Mouse (Mus musculus) CH12.LX (cell line): ENCODE results near the gene Myt1l. TPM values are rescaled to one million over a fixed set of nuclear protein-coding genes. Genes with fewer than 3 reads are reported as not detected.

Experiments
- DNase-seq: peaks from one replicate; pipeline ENCODE4 v3.0.0-alpha.2; 2013; ENCODE audit errors: extremely low read depth
- H3K27ac ChIP-seq: 2 replicates; pipeline ENCODE4 v1.5.1; 2012; ENCODE audit warnings: low read depth, mild to moderate bottlenecking, control low read depth, moderate library complexity; ENCODE audit not compliant: insufficient read depth
- H3K27me3 ChIP-seq: replicated peaks from 2 replicates; pipeline ENCODE3; 2012; ENCODE audit warnings: inconsistent platforms
- H3K36me3 ChIP-seq, 2 experiments: replicated peaks in 1 of 2; 2 replicates each; pipeline versions ENCODE3 to v1.6.1; 2012; ENCODE audit warnings: inconsistent platforms in 1 of 2, low read length in 1 of 2, mild to moderate bottlenecking in 1 of 2, mixed read lengths in 1 of 2, moderate library complexity in 1 of 2; ENCODE audit not compliant: control insufficient read depth in 1 of 2, insufficient read depth in 1 of 2
- H3K4me1 ChIP-seq, 2 experiments: 2 replicates each; pipeline ENCODE4 v1.6.1; 2012; ENCODE audit warnings: inconsistent platforms in 1 of 2, moderate library complexity in 1 of 2; ENCODE audit not compliant: insufficient read depth in 2 of 2, control insufficient read depth in 1 of 2
- H3K4me2 ChIP-seq: 2 replicates; pipeline ENCODE4 v1.6.1; 2012; ENCODE audit warnings: low read depth, mild to moderate bottlenecking, control low read depth; ENCODE audit not compliant: poor library complexity, insufficient read depth, severe bottlenecking
- H3K4me3 ChIP-seq, 3 experiments: fragments of 150-350 bp in 1 of 3; sonication (generic) in 1 of 3; replicated peaks in 1 of 3; 2 replicates each; pipeline versions ENCODE3 to v1.5.1; 2011 to 2012; ENCODE audit warnings: low read depth in 2 of 3, low read length in 2 of 3, mild to moderate bottlenecking in 2 of 3, moderate library complexity in 2 of 3, control low read depth in 1 of 3, improper control_type of control experiment in 1 of 3, inconsistent platforms in 1 of 3, mixed read lengths in 1 of 3; ENCODE audit not compliant: poor library complexity in 1 of 3
- H3K79me2 ChIP-seq: replicated peaks from 2 replicates; pipeline ENCODE4 v1.6.1; 2012; ENCODE audit warnings: mild to moderate bottlenecking, moderate library complexity; ENCODE audit not compliant: control insufficient read depth, poor library complexity, insufficient read depth, severe bottlenecking; ENCODE audit errors: extremely low read depth
- H3K9ac ChIP-seq: 2 replicates; pipeline ENCODE4 v1.6.1; 2012; ENCODE audit warnings: low read depth, mild to moderate bottlenecking, control low read depth, moderate library complexity; ENCODE audit not compliant: insufficient read depth
- H3K9me3 ChIP-seq: replicated peaks from 2 replicates; pipeline ENCODE3; 2012; ENCODE audit warnings: low read length, inconsistent platforms, mixed read lengths
- CTCF ChIP-seq, 2 experiments: IDR thresholded peaks in 1 of 2; conservative IDR thresholded peaks in 1 of 2; 2 replicates each; pipeline ENCODE4 v1.5.1; 2011 to 2012; ENCODE audit warnings: low read depth in 2 of 2, low read length in 2 of 2, improper control_type of control experiment in 1 of 2, inconsistent platforms in 1 of 2, mild to moderate bottlenecking in 1 of 2, moderate library complexity in 1 of 2
- ELF1 ChIP-seq: IDR thresholded peaks from 2 replicates; pipeline ENCODE4 v1.6.1; 2014; ENCODE audit warnings: low read depth, mild to moderate bottlenecking, inconsistent platforms, low read length, improper control_type of control experiment
- ETS1 ChIP-seq: conservative IDR thresholded peaks from 2 replicates; pipeline ENCODE4 v1.6.1; 2012; ENCODE audit warnings: low read depth, mild to moderate bottlenecking, inconsistent platforms, low read length, improper control_type of control experiment, moderate library complexity
- GABPA ChIP-seq: IDR thresholded peaks from 2 replicates; pipeline ENCODE4 v1.6.1; 2012; ENCODE audit warnings: low read depth, low read length, improper control_type of control experiment, inconsistent platforms; ENCODE audit not compliant: insufficient replicate concordance
- MYC ChIP-seq: IDR thresholded peaks from 2 replicates; pipeline ENCODE4 v1.6.1; 2011; ENCODE audit warnings: low read depth, mild to moderate bottlenecking, improper control_type of control experiment, low read length
- NELFE ChIP-seq: IDR thresholded peaks from 2 replicates; pipeline ENCODE4 v1.6.1; 2011; ENCODE audit warnings: low read depth, low read length, improper control_type of control experiment
- NRF1 ChIP-seq: IDR thresholded peaks from 2 replicates; pipeline ENCODE4 v1.6.1; 2014; ENCODE audit warnings: low read depth, mild to moderate bottlenecking, inconsistent platforms, low read length, improper control_type of control experiment, moderate library complexity
- USF2 ChIP-seq: conservative IDR thresholded peaks from 2 replicates; pipeline ENCODE4 v1.6.1; 2011; ENCODE audit warnings: low read depth, low read length, improper control_type of control experiment
- ZKSCAN1 ChIP-seq: IDR thresholded peaks from 2 replicates; pipeline ENCODE4 v1.6.1; 2012; ENCODE audit warnings: low read depth, inconsistent platforms, low read length, improper control_type of control experiment, borderline replicate concordance
- ZNF384 ChIP-seq: IDR thresholded peaks from 2 replicates; pipeline ENCODE4 v1.6.1; 2012; ENCODE audit warnings: low read depth, low read length, improper control_type of control experiment, inconsistent platforms
- dilution Hi-C: fragments of 300-500 bp; cut with MboI; formaldehyde crosslinking; loops from 2 replicates; pipeline ENCODE4 v1.14.3; 2020; ENCODE audit warnings: low sequenced_read_pairs; ENCODE audit not compliant: extremely low pct_unique_long_range_greater_than_20kb, extremely low pct_ligation_motif_present
- in situ Hi-C: fragments of 300-500 bp; cut with MboI; formaldehyde crosslinking; loops from 3 replicates; pipeline ENCODE4 v1.14.3; 2019; ENCODE audit warnings: low sequenced_read_pairs, low pct_ligation_motif_present, low pct_unique_long_range_greater_than_20kb, mixed read lengths
- polyA plus RNA-seq: library from polyadenylated mRNA; unstranded; fragments of >175 nt; gene quantifications from 2 replicates; pipeline ENCODE4 v1.2.1, GENCODE M21; 2012; ENCODE audit warnings: low read depth; ENCODE audit not compliant: insufficient read length
- total RNA-seq, 2 experiments: library from RNA; depleted of rRNA; stranded (reverse); fragments of 300-350 nt in 1 of 2; fragments of >200 nt in 1 of 2; gene quantifications; 2 replicates each; pipeline ENCODE4 v1.2.3; 2012 to 2014

Myt1l gene
- total and polyA plus RNA-seq, 3 experiments: 0.31 to 1.1 TPM; not detected in 1

- no peak overlapping the region for H3K4me3 ChIP-seq
- no peak overlapping the region for H3K9ac ChIP-seq
- no peak for TF ChIP-seq MYC
- no peak for TF ChIP-seq ZKSCAN1
- no peaks in the 10 kb centered on the region for H3K79me2 ChIP-seq
- no peaks in the 10 kb centered on the region for H3K9me3 ChIP-seq
- H3K36me3 ChIP-seq: no peaks in the 10 kb centered on the region
- no peak overlapping the region for H3K4me2 ChIP-seq
- H3K27me3 ChIP-seq: no peaks in the 10 kb centered on the region
- peaks cover 4 to 57% of the 10 kb centered on the region in 2 experiments for H3K4me1 ChIP-seq
- dilution Hi-C loops: no loop called here
- DNase-seq: no peak
- in situ Hi-C loops: no loop called here
- H3K27ac ChIP-seq: no peak overlapping the region
These were observed 428.8 kb downstream of the Myt1l start for GRCm38 (mm10) chr12:29956969-29957368.

GRCm38 (mm10) chr12:29958637-29959036 lies 430.5 kb downstream of the Myt1l start:
- dilution Hi-C loops: no loop called here
- in situ Hi-C loops: no loop called here

DNA sequence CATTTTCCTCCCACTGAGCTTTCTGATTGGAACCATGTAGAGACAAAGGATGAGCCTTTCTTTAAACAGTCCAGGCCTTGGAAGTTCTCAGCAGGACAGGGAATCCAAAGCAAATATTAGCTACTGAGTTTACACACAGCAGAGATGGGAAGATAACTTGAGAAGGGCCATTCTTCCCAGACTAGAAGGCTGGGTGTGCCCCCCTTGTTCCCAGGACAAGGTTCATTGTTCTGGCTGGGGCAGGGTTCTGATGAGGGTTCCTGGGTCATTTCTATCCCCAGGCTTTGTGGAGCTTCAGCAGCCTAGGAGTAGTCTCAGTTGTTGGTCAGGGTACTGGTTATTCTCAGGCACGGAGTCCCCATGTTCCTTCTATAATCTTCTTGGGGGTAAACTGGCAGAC lies 432.9 kb downstream of the Myt1l start:
- in situ Hi-C loops: no loop called here

More at GRCm38 (mm10) chr12:29958637-29959036, 430.5 kb downstream of the Myt1l start:
- no peaks in the 10 kb centered on the region for H3K79me2 ChIP-seq
- H3K4me3 ChIP-seq: no peak overlapping the region
- no peaks in the 10 kb centered on the region for H3K9me3 ChIP-seq
- no peaks in the 10 kb centered on the region for H3K36me3 ChIP-seq
- no peak overlapping the region for H3K9ac ChIP-seq
- no peaks in the 10 kb centered on the region for H3K27me3 ChIP-seq
- H3K27ac ChIP-seq: no peak overlapping the region
- no peak overlapping the region for H3K4me2 ChIP-seq
- H3K4me1 ChIP-seq: peaks cover 4 to 40% of the 10 kb centered on the region in 2 experiments
- TF ChIP-seq ETS1 (no peak), NRF1 (no peak), NELFE (no peak), GABPA (no peak)
- TF ChIP-seq, all 38 proteins: peak for 0
- no peak for DNase-seq

More for the DNA sequence above, 432.9 kb downstream of the Myt1l start:
- dilution Hi-C loops: no loop called here
- H3K36me3 ChIP-seq: no peaks in the 10 kb centered on the region
- TF ChIP-seq USF2 (no peak), ZNF384 (no peak), CTCF (conservative IDR thresholded peaks at IDR 0.05 in 1 of 2, IDR thresholded peaks at IDR 0.05 in 1 of 2; ENCODE audit: low read depth in 2 of 2, low read length in 2 of 2) (no peak), ELF1 (no peak)
- H3K27me3 ChIP-seq: no peaks in the 10 kb centered on the region
- H3K79me2 ChIP-seq: no peaks in the 10 kb centered on the region
- H3K4me3 ChIP-seq: no peak overlapping the region
- no peak overlapping the region for H3K27ac ChIP-seq
- peaks cover 0 to 25% of the 10 kb centered on the region in 2 experiments; a peak in 2 of 4 replicates for H3K4me1 ChIP-seq
- H3K9me3 ChIP-seq: no peaks in the 10 kb centered on the region
- H3K4me2 ChIP-seq: no peak overlapping the region
- DNase-seq: no peak
- H3K9ac ChIP-seq: no peak overlapping the region
